Mouse (Mus musculus) CH12.LX (cell line): ENCODE measurements at regions not wholly inside any gene's neighbourhood (a gene's known extent, or its start where the extent isn't known, plus 50 kb on each side); places are given as distances from the start of the nearest gene placed in this dataset.

ENCODE experiments used
- CHD1 ChIP-seq: IDR thresholded peaks from 2 replicates; pipeline ENCODE4 v1.6.1; 2012; ENCODE audit warnings: low read depth, low read length, improper control_type of control experiment, inconsistent platforms
- CTCF ChIP-seq, 2 experiments: IDR thresholded peaks in 1 of 2; conservative IDR thresholded peaks in 1 of 2; 2 replicates each; pipeline ENCODE4 v1.5.1; 2011 to 2012; ENCODE audit warnings: low read depth in 2 of 2, low read length in 2 of 2, improper control_type of control experiment in 1 of 2, inconsistent platforms in 1 of 2, mild to moderate bottlenecking in 1 of 2, moderate library complexity in 1 of 2
- E2F4 ChIP-seq: IDR thresholded peaks from 2 replicates; pipeline ENCODE4 v1.6.1; 2011; ENCODE audit warnings: low read depth, low read length, improper control_type of control experiment; ENCODE audit not compliant: insufficient replicate concordance
- ETS1 ChIP-seq: conservative IDR thresholded peaks from 2 replicates; pipeline ENCODE4 v1.6.1; 2012; ENCODE audit warnings: low read depth, mild to moderate bottlenecking, inconsistent platforms, low read length, improper control_type of control experiment, moderate library complexity
- HCFC1 ChIP-seq: IDR thresholded peaks from 2 replicates; pipeline ENCODE4 v1.6.1; 2012; ENCODE audit warnings: low read depth, mild to moderate bottlenecking, inconsistent platforms, low read length, improper control_type of control experiment
- MAFK ChIP-seq: IDR thresholded peaks from 2 replicates; pipeline ENCODE4 v1.6.1; 2011; ENCODE audit warnings: low read length, improper control_type of control experiment; ENCODE audit not compliant: insufficient replicate concordance
- MYC ChIP-seq: IDR thresholded peaks from 2 replicates; pipeline ENCODE4 v1.6.1; 2011; ENCODE audit warnings: low read depth, mild to moderate bottlenecking, improper control_type of control experiment, low read length
- NRF1 ChIP-seq: IDR thresholded peaks from 2 replicates; pipeline ENCODE4 v1.6.1; 2014; ENCODE audit warnings: low read depth, mild to moderate bottlenecking, inconsistent platforms, low read length, improper control_type of control experiment, moderate library complexity
- POLR2A ChIP-seq: IDR thresholded peaks from 2 replicates; pipeline ENCODE4 v1.6.1; 2011; ENCODE audit warnings: low read depth, mild to moderate bottlenecking, improper control_type of control experiment, low read length
- RCOR1 ChIP-seq: conservative IDR thresholded peaks from 2 replicates; pipeline ENCODE4 v1.6.1; 2012; ENCODE audit warnings: low read depth, mild to moderate bottlenecking, inconsistent platforms, low read length, improper control_type of control experiment
- USF1 ChIP-seq: IDR thresholded peaks from 2 replicates; pipeline ENCODE4 v1.6.1; 2014; ENCODE audit warnings: low read depth, mild to moderate bottlenecking, inconsistent platforms, low read length, improper control_type of control experiment

GRCm38 (mm10) chr1:190599622-190600021 is 311.9 kb downstream of the Rps6kc1 start:
- TF ChIP-seq POLR2A (no peak), MYC (no peak), E2F4 (no peak), CHD1 (no peak), NRF1 (no peak), ETS1 (peak; percentile 79), RCOR1 (no peak), USF1 (no peak), CTCF (conservative IDR thresholded peaks at IDR 0.05 in 1 of 2, IDR thresholded peaks at IDR 0.05 in 1 of 2; ENCODE audit: low read depth in 2 of 2, low read length in 2 of 2) (no peak), HCFC1 (no peak), MAFK (no peak)
